Comparison of ENCODE assay signal across 8 mouse cellular contexts in genomic region chr13:101719312-101719870, GRCm38 (mm10). TPM values are rescaled to one million over a fixed set of nuclear protein-coding genes. Genes with fewer than 3 reads are reported as not detected.
DNase-seq lines count a peak whose midpoint lies in the region; ATAC-seq and TF ChIP-seq lines count a peak whose summit lies in the region.

No protein-coding gene starts in this region.

- peak; percentile 56 to 68 for DNase-seq in urinary bladder, adult 18-20 months (ENCODE audit: low spot score in 2 of 2)
- no peak for DNase-seq in urinary bladder, adult 2 months (ENCODE audit: low spot score)
- peak; percentile 82 for DNase-seq in embryo, embryonic 9.5 days (ENCODE audit: extremely low spot score)
- DNase-seq in gastrocnemius, postnatal 4 days (ENCODE audit: low spot score in 2 of 2) = peak; percentile 53 to 86
- peak; percentile 95 for DNase-seq in limb, embryonic 11.5 days (ENCODE audit: low spot score)
- DNase-seq in spleen, adult 2 months (ENCODE audit: low read depth in 1 of 2, low spot score in 2 of 2) = peak; percentile 61 to 72

- H3K4me3 ChIP-seq in intestine, embryonic 16.5 days (ENCODE audit: low read length) = no peak overlapping the region
- no peak overlapping the region for H3K4me3 ChIP-seq in limb, embryonic 11.5 days (ENCODE audit: low read depth, low read length)
- H3K4me3 ChIP-seq in midbrain, embryonic 13.5 days (replicated peaks) = no peak overlapping the region
- H3K4me3 ChIP-seq in spleen, adult 2 months (ENCODE audit: extremely low read depth, insufficient read depth, insufficient read length) = peak overlapping the region; percentile 23

- H3K9me3 ChIP-seq in intestine, embryonic 16.5 days (ENCODE audit: control insufficient read depth, low read length) = no peaks in the 10 kb centered on the region
- H3K9me3 ChIP-seq in limb, embryonic 11.5 days (ENCODE audit: control insufficient read depth, low read length) = no peaks in the 10 kb centered on the region
- H3K9me3 ChIP-seq in midbrain, embryonic 13.5 days = no peaks in the 10 kb centered on the region

- peak; percentile 66; the same call in 1 of the 2 replicates for TF ChIP-seq CTCF in spleen, adult 2 months (IDR thresholded peaks at IDR 0.05; ENCODE audit: extremely low read depth, insufficient read depth, insufficient read length, insufficient replicate concordance)

- no peaks in the 10 kb centered on the region for H3K27me3 ChIP-seq in intestine, embryonic 16.5 days (replicated peaks; ENCODE audit: control insufficient read depth, insufficient read depth, low read length)
- peaks cover 4% of the 10 kb centered on the region; the same call in 1 of the 2 replicates for H3K27me3 ChIP-seq in limb, embryonic 11.5 days (ENCODE audit: control insufficient read depth, insufficient read depth, low read length)
- H3K27me3 ChIP-seq in midbrain, embryonic 13.5 days = no peaks in the 10 kb centered on the region
- no peaks in the 10 kb centered on the region for H3K27me3 ChIP-seq in spleen, adult 2 months (ENCODE audit: control insufficient read depth, insufficient read depth, low read length)

- 19% methylated on average over 11 of the region's 11 CpGs for WGBS in intestine, embryonic 16.5 days
- 4% methylated on average over 11 of the region's 11 CpGs for WGBS in limb, embryonic 11.5 days
- WGBS in midbrain, embryonic 13.5 days = 12% methylated on average over 11 of the region's 11 CpGs
- WGBS in spleen, adult 2 months = under 1% methylated on average over 11 of the region's 11 CpGs

- no peak overlapping the region for H3K4me2 ChIP-seq in intestine, embryonic 16.5 days (ENCODE audit: low read depth, low read length)
- H3K4me2 ChIP-seq in limb, embryonic 11.5 days (ENCODE audit: low read depth, severe bottlenecking) = peak overlapping the region; percentile 18; the same call in 1 of the 2 replicates
- H3K4me2 ChIP-seq in midbrain, embryonic 13.5 days (replicated peaks) = peak overlapping the region; percentile 31; the same call in 1 of the 2 replicates

- ATAC-seq in intestine, embryonic 16.5 days = peak; percentile 37
- ATAC-seq in limb, embryonic 11.5 days (ENCODE audit: insufficient number of reproducible peaks, low FRiP score, low TSS enrichment, low read depth) = peak; percentile 68; the same call in 1 of the 2 replicates
- ATAC-seq in midbrain, embryonic 13.5 days = peak; percentile 37

- no peaks in the 10 kb centered on the region for H3K36me3 ChIP-seq in intestine, embryonic 16.5 days (ENCODE audit: control insufficient read depth, insufficient read depth, low read length)
- no peaks in the 10 kb centered on the region for H3K36me3 ChIP-seq in limb, embryonic 11.5 days (ENCODE audit: control insufficient read depth, insufficient read depth, low read length)
- H3K36me3 ChIP-seq in midbrain, embryonic 13.5 days = no peaks in the 10 kb centered on the region
- no peaks in the 10 kb centered on the region for H3K36me3 ChIP-seq in spleen, adult 2 months (ENCODE audit: control insufficient read depth, insufficient read depth, low read length)

- H3K4me1 ChIP-seq in intestine, embryonic 16.5 days (ENCODE audit: control insufficient read depth, insufficient read depth, low read length) = peaks cover 12% of the 10 kb centered on the region
- 0 out of 2 replicates have a peak, but pooled peaks cover 7% of the 10 kb centered on the region for H3K4me1 ChIP-seq in limb, embryonic 11.5 days (ENCODE audit: control insufficient read depth, insufficient read depth, low read length)
- H3K4me1 ChIP-seq in midbrain, embryonic 13.5 days (replicated peaks) = peaks cover 7% of the 10 kb centered on the region
- H3K4me1 ChIP-seq in spleen, adult 2 months (ENCODE audit: control insufficient read depth, insufficient read depth, insufficient read length) = peaks cover 4% of the 10 kb centered on the region; the same call in 1 of the 2 replicates

- no peak overlapping the region for H3K9ac ChIP-seq in intestine, embryonic 16.5 days (ENCODE audit: low read depth, low read length)
- H3K9ac ChIP-seq in limb, embryonic 11.5 days (ENCODE audit: low read length) = no peak overlapping the region
- H3K9ac ChIP-seq in midbrain, embryonic 13.5 days (replicated peaks) = no peak overlapping the region

- H3K27ac ChIP-seq in intestine, embryonic 16.5 days (ENCODE audit: low read length) = no peak overlapping the region
- H3K27ac ChIP-seq in limb, embryonic 11.5 days (replicated peaks; ENCODE audit: low read depth, low read length) = no peak overlapping the region
- no peak overlapping the region for H3K27ac ChIP-seq in midbrain, embryonic 13.5 days
- H3K27ac ChIP-seq in spleen, adult 2 months (ENCODE audit: insufficient read depth, low read length) = peak overlapping the region; percentile 33

- TF ChIP-seq POLR2A in spleen, adult 2 months (IDR thresholded peaks at IDR 0.05; ENCODE audit: low read depth, low read length) = no peak

RNA-seq across cellular contexts. Expression of gene Pik3r1, which starts 48.6 kb away (rescaled TPM):
- polyA plus RNA-seq in urinary bladder, adult 2 months (2012; rRNA removed) = 30.9 and 49.8 TPM in 2 replicates
- 10 to 100 TPM; 42.1 to 45.5 TPM for total RNA-seq in gastrocnemius, postnatal 4 days (2021)
- 20.9 and 24.8 TPM in 2 replicates for polyA plus RNA-seq in intestine, embryonic 16.5 days (2015; fragmentation: Nextera tagmentation; extraction: Ambion mirVana)
- 12.7 and 14.6 TPM in 2 replicates for polyA plus RNA-seq in limb, embryonic 11.5 days (2014; fragmentation: Nextera tagmentation; extraction: Ambion mirVana)
- polyA plus RNA-seq in midbrain, embryonic 13.5 days (2015; fragmentation: Nextera tagmentation; extraction: Ambion mirVana) = 34.1 and 36.9 TPM in 2 replicates
- polyA plus RNA-seq in spleen, adult 2 months (2012; rRNA removed) = 17.1 and 18.4 TPM in 2 replicates
